Mouse (Mus musculus) heart, embryonic 14.5 days (tissue): ENCODE measurements around the gene Trpv3. TPM values are rescaled to one million over a fixed set of nuclear protein-coding genes. Genes with fewer than 3 reads are reported as not detected.

Experiments
- ATAC-seq: fragments of 200-750 bp; cut with Nextera tagmentation; 2 replicates; pipeline ENCODE4 v1.8.0; 2017; ENCODE audit warnings: low read depth, moderate TSS enrichment; ENCODE audit not compliant: insufficient number of reproducible peaks, insufficient read depth, low FRiP score
- H3K27ac ChIP-seq, 2 experiments: fragments of 200-500 bp in 1 of 2; fragments of 300-500 bp in 1 of 2; sonication (generic) in 1 of 2; replicated peaks in 1 of 2; 2 replicates each; pipeline ENCODE4 v1.5.1; 2012 to 2014; ENCODE audit warnings: low read depth in 2 of 2, low read length in 2 of 2, control low read depth in 1 of 2, mild to moderate bottlenecking in 1 of 2, mixed read lengths in 1 of 2; ENCODE audit not compliant: control insufficient read depth in 1 of 2, insufficient read depth in 1 of 2
- H3K27me3 ChIP-seq: fragments of 300-500 bp; sonication (generic); 2 replicates; pipeline ENCODE4 v1.6.1; 2014; ENCODE audit warnings: mild to moderate bottlenecking, low read length, control low read depth; ENCODE audit not compliant: control insufficient read depth, insufficient read depth
- H3K36me3 ChIP-seq: fragments of 300-500 bp; sonication (generic); 2 replicates; pipeline ENCODE4 v1.6.1; 2014; ENCODE audit warnings: mild to moderate bottlenecking, control low read depth, low read length, mixed read lengths; ENCODE audit not compliant: control insufficient read depth, insufficient read depth
- H3K4me1 ChIP-seq, 2 experiments: fragments of 200-500 bp in 1 of 2; fragments of 300-500 bp in 1 of 2; sonication (generic) in 1 of 2; 2 replicates each; pipeline ENCODE4 v1.6.1; 2012 to 2014; ENCODE audit warnings: low read length in 2 of 2, control low read depth in 1 of 2, mixed read lengths in 1 of 2; ENCODE audit not compliant: control insufficient read depth in 2 of 2, insufficient read depth in 2 of 2
- H3K4me2 ChIP-seq: fragments of 300-500 bp; sonication (generic); 2 replicates; pipeline ENCODE4 v1.6.1; 2014; ENCODE audit warnings: mild to moderate bottlenecking, low read length
- H3K4me3 ChIP-seq, 2 experiments: fragments of 200-500 bp in 1 of 2; fragments of 300-500 bp in 1 of 2; sonication (generic) in 1 of 2; 2 replicates each; pipeline ENCODE4 v1.5.1; 2012 to 2014; ENCODE audit warnings: low read length in 2 of 2, mild to moderate bottlenecking in 2 of 2, control low read depth in 1 of 2, low read depth in 1 of 2, moderate library complexity in 1 of 2; ENCODE audit not compliant: control insufficient read depth in 1 of 2, insufficient read depth in 1 of 2
- H3K9ac ChIP-seq: fragments of 300-500 bp; sonication (generic); 2 replicates; pipeline ENCODE4 v1.6.1; 2014; ENCODE audit warnings: mild to moderate bottlenecking, low read length
- H3K9me3 ChIP-seq: fragments of 300-500 bp; sonication (generic); 2 replicates; pipeline ENCODE4 v1.6.1; 2016; ENCODE audit warnings: low read length, control low read depth; ENCODE audit not compliant: control insufficient read depth
- WGBS: fragments of 180-500 bp; shearing (Covaris S2); extraction: QIAGEN DNeasy Blood & Tissue Kit; methylation state at CpG from one replicate; pipeline ENCODE4 v1.1.7; 2014; 5-methylcytosine and 5-hydroxymethylcytosine counted together
- polyA plus RNA-seq: library from polyadenylated mRNA; unstranded; fragments of >200 nt; fragmentation: Nextera tagmentation; extraction: Ambion mirVana; gene quantifications from 2 replicates; pipeline ENCODE4 v1.2.1, GENCODE M21; 2014

Trpv3 gene
- 0.04 and 0.15 TPM in 2 replicates for polyA plus RNA-seq

DNA sequence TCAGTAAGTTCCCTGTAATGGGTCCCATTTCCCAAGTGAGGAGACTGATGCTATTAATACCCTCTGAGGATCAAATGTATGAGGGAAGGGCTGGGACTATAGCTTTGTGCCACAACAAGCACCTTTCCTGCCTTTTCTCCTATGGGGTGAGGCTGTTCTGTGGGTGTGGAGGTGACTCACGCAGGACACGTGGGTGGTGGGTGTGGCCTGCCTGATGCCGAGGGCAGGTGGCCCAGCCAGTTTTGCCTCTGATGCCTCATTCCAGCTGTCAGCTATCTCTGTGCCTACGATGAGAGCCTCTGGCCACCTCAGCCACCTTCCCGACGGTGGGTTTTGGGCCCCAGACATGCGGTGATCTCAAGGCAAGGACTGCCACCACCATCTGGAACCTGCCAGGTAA lies at the start of gene Trpv3:
TSS of gene Trpv3 (plus strand) at position 122 of the 400 bp plus-strand sequence.
- Histone ChIP-seq H3K27me3 (peaks cover 5% of the 10 kb centered on the region), H3K4me2 (no peak within 1 kb of the TSS), H3K36me3 (no peaks in the 10 kb centered on the region), H3K4me1 (peaks cover 0 to 4% of the 10 kb centered on the region in 2 experiments; a peak in 1 of 4 replicates), H3K9ac (no peak within 1 kb of the TSS), H3K4me3 (no peak within 1 kb of the TSS), H3K27ac (no peak within 1 kb of the TSS), H3K9me3 (no peaks in the 10 kb centered on the region)
- no peak for ATAC-seq
- 78% methylated on average over 7 of the region's 7 CpGs for WGBS

DNA sequence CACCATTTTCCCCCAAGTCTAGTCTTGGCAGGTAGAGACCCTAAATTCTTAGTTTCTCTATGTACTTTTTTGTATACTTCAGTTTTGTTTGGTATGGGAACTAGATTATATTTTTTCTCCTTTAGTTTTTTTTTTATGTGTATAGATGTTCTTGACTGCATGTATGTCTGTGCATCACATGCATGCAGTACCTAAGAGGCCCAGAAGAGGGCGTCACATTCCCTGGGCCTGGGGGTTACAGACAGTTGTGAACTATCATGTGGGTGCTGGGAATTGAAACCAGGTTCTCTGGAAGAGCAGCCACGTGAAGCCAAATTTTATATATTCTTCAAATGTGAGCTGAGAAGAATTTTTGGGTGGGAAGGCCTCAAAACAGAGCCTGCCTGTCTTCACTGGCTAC lies 47.5 kb upstream of the Trpv3 start:
- H3K27me3 ChIP-seq = no peaks in the 10 kb centered on the region
- H3K4me2 ChIP-seq = no peak overlapping the region
- WGBS = 42% methylated on average over 2 of the region's 2 CpGs
- no peaks in the 10 kb centered on the region for H3K36me3 ChIP-seq
- no peak overlapping the region for H3K4me3 ChIP-seq
- ATAC-seq = no peak
- no peak overlapping the region for H3K9ac ChIP-seq
- H3K4me1 ChIP-seq = no peaks in the 10 kb centered on the region
- no peak overlapping the region for H3K27ac ChIP-seq
- H3K9me3 ChIP-seq = no peaks in the 10 kb centered on the region

DNA sequence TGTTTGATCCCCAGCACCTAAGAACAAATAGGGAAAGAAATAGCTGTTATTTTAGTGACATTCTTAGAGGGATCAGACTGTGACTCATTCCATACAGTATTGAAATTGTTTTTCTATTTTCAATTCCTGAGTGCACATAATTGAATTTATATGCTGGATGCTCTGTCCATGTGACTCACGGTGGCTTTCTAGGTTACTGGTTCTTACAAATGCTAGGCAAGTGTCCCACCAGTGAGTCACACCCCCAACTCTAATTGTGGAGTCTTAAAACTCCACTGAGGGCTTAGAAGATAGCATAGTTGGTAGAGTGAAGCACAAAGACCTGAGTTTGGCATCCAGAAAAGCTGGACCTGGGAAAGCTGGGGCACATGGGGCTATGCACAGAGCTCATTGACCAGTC lies 46.5 kb upstream of the Trpv3 start:
- H3K9me3 ChIP-seq = no peaks in the 10 kb centered on the region
- no peak overlapping the region for H3K4me3 ChIP-seq
- H3K36me3 ChIP-seq = no peaks in the 10 kb centered on the region
- H3K4me2 ChIP-seq = no peak overlapping the region
- H3K9ac ChIP-seq = no peak overlapping the region
- no peak overlapping the region for H3K27ac ChIP-seq
- ATAC-seq = no peak
- H3K4me1 ChIP-seq = no peaks in the 10 kb centered on the region
- 74% methylated on average over 1 of the region's 1 CpGs for WGBS
- H3K27me3 ChIP-seq = no peaks in the 10 kb centered on the region

DNA sequence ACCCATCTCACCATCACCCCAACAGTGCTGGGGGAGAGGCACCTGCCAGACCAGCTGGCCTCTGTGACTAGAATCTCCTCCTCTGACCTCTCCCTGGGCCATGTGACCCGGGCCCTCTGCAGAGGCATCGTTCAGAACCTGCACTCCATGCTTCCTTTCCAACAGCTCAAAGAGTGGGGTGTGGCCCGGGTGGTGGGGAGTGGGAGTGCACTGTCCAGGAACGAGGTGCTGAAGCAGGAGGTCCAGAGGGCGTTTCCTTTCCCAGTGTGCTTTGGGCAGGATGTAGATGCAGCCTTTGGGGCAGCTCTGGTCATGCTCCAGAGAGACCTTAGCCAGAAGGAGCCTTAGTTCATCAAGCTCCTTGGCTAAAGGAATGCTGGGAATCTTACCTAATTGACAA lies 44.3 kb upstream of the Trpv3 start:
- H3K9ac ChIP-seq = no peak overlapping the region
- H3K9me3 ChIP-seq = no peaks in the 10 kb centered on the region
- H3K27ac ChIP-seq = no peak overlapping the region
- H3K4me1 ChIP-seq = no peaks in the 10 kb centered on the region
- H3K36me3 ChIP-seq = no peaks in the 10 kb centered on the region
- no peak overlapping the region for H3K4me3 ChIP-seq
- no peak overlapping the region for H3K4me2 ChIP-seq
- no peak for ATAC-seq
- WGBS = 31% methylated on average over 5 of the region's 5 CpGs
- H3K27me3 ChIP-seq = no peaks in the 10 kb centered on the region

DNA sequence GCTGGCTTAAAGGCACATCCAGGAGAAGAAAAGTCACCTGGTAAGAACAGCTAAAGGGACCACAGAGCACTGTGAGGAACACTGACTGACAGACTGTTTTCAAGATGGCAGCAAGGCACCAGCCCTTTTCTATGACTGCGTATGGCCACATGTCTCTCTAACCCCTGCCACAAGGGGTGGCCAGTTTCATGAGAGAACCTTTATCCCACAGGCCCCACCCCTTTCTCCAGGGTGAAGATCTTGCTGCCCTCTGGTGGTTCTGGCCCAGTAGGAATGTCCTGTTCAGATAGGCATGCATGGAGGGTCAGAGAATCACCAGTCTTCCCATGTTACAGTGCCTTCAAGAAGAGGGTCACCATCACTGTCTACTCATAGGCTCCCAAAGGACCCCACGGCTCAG lies 43.2 kb upstream of the Trpv3 start:
- Histone ChIP-seq H3K36me3 (no peaks in the 10 kb centered on the region), H3K4me3 (no peak overlapping the region), H3K9me3 (no peaks in the 10 kb centered on the region), H3K4me2 (no peak overlapping the region), H3K27ac (no peak overlapping the region), H3K4me1 (no peaks in the 10 kb centered on the region), H3K9ac (no peak overlapping the region), H3K27me3 (no peaks in the 10 kb centered on the region)
- ATAC-seq = no peak
- 66% methylated on average over 2 of the region's 2 CpGs for WGBS

DNA sequence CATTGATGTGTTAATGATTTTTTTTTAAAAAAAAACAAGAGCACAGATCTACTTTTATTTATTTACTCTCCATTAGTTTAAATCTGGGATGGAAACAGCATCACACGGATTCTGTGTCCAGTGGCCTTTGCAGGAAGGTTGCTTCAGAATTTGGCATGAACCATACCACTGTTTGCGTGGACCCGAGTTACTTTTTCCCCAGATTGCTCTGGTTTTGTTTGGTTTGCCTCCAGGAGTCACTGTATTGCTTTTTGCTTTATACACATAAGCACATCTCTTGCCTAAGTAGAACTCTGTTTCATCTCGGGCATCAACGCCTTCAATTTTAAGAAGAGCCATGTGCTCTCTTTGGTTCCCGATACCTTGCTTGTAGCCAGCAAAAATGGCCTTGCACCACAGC lies 41.3 kb upstream of the Trpv3 start:
- H3K36me3 ChIP-seq = no peaks in the 10 kb centered on the region
- no peak overlapping the region for H3K4me2 ChIP-seq
- no peaks in the 10 kb centered on the region for H3K4me1 ChIP-seq
- no peak overlapping the region for H3K4me3 ChIP-seq
- no peak overlapping the region for H3K9ac ChIP-seq
- no peaks in the 10 kb centered on the region for H3K9me3 ChIP-seq
- ATAC-seq = no peak
- no peaks in the 10 kb centered on the region for H3K27me3 ChIP-seq
- H3K27ac ChIP-seq = no peak overlapping the region
- 83% methylated on average over 6 of the region's 6 CpGs for whole genome bisulfite sequencing

DNA sequence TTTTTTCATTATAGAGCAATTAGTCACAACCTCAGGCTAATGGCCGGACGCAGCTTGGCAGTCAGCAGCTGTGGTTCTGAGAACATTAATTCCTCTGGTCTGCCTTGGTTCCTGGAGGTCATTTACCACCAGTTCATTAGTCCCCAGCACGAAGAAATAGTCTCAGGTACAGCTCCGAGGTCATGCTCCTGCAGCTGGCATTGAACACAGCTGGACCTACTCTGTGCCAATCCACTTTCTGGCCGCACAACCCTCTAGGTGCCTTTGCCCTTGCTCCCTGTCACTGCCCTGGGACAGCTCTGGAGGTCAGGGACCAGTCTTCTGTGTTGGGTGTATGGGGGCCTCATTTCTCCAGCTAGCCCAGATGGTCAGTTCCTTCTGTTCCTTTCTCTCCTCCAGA lies 38.3 kb upstream of the Trpv3 start:
- H3K27me3 ChIP-seq = no peaks in the 10 kb centered on the region
- H3K4me1 ChIP-seq = no peaks in the 10 kb centered on the region
- WGBS = 64% methylated on average over 5 of the region's 5 CpGs
- no peak for ATAC-seq
- no peak overlapping the region for H3K4me3 ChIP-seq
- H3K9me3 ChIP-seq = no peaks in the 10 kb centered on the region
- no peak overlapping the region for H3K4me2 ChIP-seq
- H3K36me3 ChIP-seq = no peaks in the 10 kb centered on the region
- no peak overlapping the region for H3K9ac ChIP-seq
- H3K27ac ChIP-seq = no peak overlapping the region

DNA sequence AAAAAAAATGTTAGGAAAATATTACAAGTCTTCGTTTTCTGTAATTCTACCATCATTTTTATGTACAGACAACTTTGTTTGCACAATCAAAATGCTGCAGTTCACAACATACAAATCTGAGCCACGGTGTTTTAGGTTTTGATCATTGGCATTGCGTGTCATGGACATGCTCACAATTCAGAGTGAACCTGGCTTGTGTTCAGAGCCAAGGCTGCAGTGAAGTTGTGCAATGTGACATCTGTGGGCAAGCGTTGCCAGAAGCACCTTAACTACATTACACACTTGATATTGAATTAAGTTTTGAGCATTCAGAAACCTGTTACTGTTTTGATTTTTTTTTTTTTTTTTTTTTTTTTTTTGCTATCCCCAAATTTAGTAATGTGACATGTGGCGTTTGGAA lies 37.1 kb upstream of the Trpv3 start:
- Histone ChIP-seq H3K9me3 (no peaks in the 10 kb centered on the region), H3K4me3 (no peak overlapping the region), H3K4me1 (no peaks in the 10 kb centered on the region), H3K27me3 (no peaks in the 10 kb centered on the region), H3K4me2 (no peak overlapping the region), H3K27ac (no peak overlapping the region), H3K36me3 (no peaks in the 10 kb centered on the region), H3K9ac (no peak overlapping the region)
- 76% methylated on average over 5 of the region's 5 CpGs for WGBS
- no peak for ATAC-seq
